Mouse (Mus musculus): Measurements from ENCODE around the gene Wiz. TPM values are rescaled to one million over a fixed set of nuclear protein-coding genes. Genes with fewer than 3 reads are reported as not detected.

Gene Wiz
- total RNA-seq, 2 experiments from 2014 or later, result 14.3 to 15.3 TPM

- no peak for DNase-seq
- intact Hi-C loops (cut with DNase I; ENCODE audit: low total_unique reads), result loop anchor here (5.0 kb wide), 1 partner anchor 138 kb away; no protein-coding TSS in a partner anchor
Observed at GRCm38 (mm10) chr17:32354211-32354610, 35.0 kb downstream of the Wiz start.

GRCm38 (mm10) chr17:32353696-32354095 lies 35.5 kb downstream of the Wiz start:
- peak; percentile 82 for DNase-seq
- intact Hi-C loops (cut with DNase I; ENCODE audit: low total_unique reads), result loop anchor here (5.0 kb wide), 1 partner anchor 139 kb away; no protein-coding TSS in a partner anchor

DNA sequence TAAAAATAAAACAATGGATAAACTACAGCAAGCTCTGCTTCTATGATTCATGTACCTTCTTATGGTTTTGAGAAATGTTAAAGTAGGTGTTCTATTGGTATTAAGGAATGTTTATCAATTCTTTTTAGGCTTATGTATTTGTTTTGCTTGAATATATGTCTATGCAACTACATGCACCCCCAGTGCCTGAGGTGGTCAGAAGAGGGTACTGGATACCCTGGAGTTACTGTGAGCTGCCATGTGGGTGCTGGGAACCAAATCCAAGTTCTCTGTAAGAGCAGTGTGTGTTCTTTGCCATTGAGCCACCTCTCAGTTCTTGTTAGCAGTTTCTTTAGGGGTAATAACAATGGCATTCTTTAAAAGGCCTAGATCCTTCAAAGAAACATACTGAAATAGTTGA lies 37.5 kb downstream of the Wiz start:
- intact Hi-C loops (cut with DNase I; ENCODE audit: low total_unique reads), result loop anchor here (5.0 kb wide), 1 partner anchor 141 kb away; no protein-coding TSS in a partner anchor
- DNase-seq, result no peak

DNA sequence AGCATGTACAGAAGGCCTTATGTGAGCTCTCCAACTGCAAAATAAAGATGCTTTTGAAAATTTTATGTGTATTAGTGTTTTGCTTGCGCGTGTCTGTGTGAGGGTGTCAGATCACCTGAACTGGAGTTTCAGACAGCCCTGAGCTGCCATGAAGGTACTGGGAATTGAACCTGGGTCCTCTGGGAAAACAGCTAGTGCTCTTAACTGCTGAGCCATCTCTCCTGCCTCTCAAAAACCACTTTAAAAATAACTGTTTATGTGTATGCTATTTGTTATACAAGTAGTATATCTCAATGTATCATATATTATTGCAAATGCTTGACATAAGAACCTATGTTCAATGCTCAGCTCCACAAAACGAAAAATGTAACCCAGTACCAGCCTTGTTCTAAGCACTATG lies 38.0 kb downstream of the Wiz start:
- intact Hi-C loops (cut with DNase I; ENCODE audit: low total_unique reads), result loop anchor here (5.0 kb wide), 1 partner anchor 141 kb away; no protein-coding TSS in a partner anchor
- DNase-seq, result no peak

DNA sequence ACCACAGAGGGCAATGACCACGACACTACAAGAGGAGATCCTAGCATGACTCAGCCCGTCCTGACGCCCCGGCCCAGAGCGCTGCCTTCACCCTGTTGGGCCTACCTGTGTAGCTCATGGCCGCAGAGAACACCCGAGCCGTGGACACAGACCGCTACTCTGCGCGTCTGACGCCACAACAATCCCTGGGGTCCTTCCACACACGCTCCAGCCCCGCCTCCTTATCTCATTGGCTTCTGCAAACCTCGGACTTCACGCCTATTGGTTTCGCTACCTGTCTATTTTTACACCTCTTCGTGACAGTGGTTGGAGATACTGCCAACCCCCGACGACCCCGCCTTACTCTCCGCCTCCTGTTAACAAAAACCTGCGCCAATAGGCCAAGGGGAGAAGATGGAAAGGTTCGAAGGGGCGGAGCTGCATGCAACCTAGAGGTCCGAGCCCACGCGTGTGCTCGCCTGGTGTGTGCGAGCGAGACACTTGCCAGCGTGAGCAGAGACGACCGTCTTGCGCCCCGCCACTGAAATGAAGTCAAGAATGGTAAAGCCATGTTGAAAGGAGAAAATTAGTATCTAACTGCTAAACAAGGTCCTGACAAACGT lies 38.8 kb downstream of the Wiz start, which contains the start of gene Akap8l:
TSS of gene Akap8l (minus strand) at position 226 of the 602 bp plus-strand sequence.
- DNase-seq, result peak; percentile 94
- intact Hi-C loops (cut with DNase I; ENCODE audit: low total_unique reads), result loop anchor here (5.0 kb wide), 1 partner anchor 142 kb away; no protein-coding TSS in a partner anchor

DNA sequence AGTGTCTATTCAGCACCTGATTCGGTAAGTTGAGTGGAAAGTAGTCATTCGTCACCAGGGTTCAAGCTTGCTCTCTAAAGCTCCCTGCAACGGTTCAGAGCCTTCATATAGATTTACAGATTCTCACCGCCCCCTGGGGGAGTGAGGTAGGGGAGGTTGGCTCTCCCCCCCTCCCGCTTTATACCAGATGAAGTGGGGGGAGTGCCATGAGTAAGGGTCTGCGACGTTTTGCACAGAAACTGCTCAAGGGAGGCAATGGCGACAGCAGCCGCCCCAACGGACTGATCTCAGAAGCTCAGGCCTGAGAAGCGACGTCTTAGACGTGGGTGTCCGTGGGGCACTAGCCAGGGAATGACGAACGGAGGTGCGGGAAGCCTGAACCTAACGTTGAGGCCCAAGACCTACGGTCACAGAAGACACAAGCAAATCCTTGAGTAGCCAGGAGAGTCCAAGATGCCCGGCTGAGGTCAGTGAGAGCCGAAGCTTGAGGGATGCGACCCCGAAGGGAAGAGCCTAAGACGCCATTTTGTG lies 39.3 kb downstream of the Wiz start:
- DNase-seq, result no peak
- intact Hi-C loops (cut with DNase I; ENCODE audit: low total_unique reads), result loop anchor here (5.0 kb wide), 2 partner anchors 82 to 142 kb away; no protein-coding TSS in a partner anchor

DNA sequence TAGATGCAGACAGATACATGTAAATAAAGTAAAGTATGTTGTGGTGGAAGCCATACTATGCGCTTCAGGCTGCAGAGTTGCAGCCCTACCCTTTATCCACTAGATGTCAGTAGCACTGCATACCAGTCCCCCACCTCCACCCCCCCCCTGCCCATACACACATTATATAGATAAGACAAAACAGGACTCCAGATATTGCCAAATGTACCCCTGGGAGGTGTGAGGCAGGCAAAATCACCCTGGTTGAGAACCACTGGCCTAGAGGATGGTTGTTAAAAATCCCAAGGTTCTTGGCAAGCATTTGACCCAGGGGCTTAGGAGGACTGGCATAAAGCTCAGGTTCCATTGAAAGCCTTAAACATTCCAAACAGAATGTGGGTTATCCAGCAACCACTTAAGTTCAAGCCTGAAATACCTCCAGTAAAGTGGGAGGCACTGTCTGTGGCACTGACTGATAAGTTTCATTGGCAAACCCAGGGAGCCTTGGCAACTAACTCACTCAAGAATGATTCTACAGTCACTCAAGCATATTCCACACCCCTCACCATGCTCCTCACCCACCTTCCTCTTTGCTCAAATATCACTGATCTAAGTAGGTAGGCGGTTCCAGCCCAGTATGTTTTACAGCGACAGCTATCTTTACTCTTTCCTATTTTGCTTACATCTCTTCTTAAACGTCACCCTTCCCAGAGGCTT lies 40.1 kb downstream of the Wiz start:
- intact Hi-C loops (cut with DNase I; ENCODE audit: low total_unique reads), result loop anchor here (5.0 kb wide), 1 partner anchor 83 kb away; no protein-coding TSS in a partner anchor
- DNase-seq, result no peak

- no peak for DNase-seq
- intact Hi-C loops (cut with DNase I; ENCODE audit: low total_unique reads), result loop anchor here (5.0 kb wide), 1 partner anchor 84 kb away; no protein-coding TSS in a partner anchor
Observed at GRCm38 (mm10) chr17:32348406-32348805, 40.8 kb downstream of the Wiz start.

GRCm38 (mm10) chr17:32341102-32341501 lies 48.1 kb downstream of the Wiz start:
- intact Hi-C loops (cut with DNase I; ENCODE audit: low total_unique reads), result no loop called here

GRCm38 (mm10) chr17:32340110-32340509 lies 49.1 kb downstream of the Wiz start:
- intact Hi-C loops (cut with DNase I; ENCODE audit: low total_unique reads), result no loop called here
- DNase-seq, result no peak

More at GRCm38 (mm10) chr17:32341102-32341501, 48.1 kb downstream of the Wiz start:
- DNase-seq, result no peak

DNA sequence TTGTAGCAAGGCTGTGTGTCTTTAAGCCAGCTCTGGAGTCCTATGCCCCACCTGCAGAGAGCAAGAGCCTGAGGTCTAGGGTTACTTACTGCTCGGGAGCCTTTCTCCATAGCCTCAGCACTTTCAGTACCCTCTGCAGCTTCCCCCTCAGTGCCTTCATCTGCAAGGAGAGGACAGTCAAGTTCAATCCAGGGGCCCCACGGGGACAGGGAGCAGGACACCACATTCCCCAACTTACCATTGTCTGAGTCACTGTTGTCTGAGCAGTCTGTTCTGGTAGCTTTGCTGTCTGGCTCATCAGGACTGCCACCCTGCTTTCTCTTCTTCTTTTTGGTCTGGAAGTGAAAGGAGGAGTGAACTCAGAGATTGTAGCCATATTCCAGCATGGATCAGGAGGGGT lies 53.4 kb downstream of the Wiz start:
- intact Hi-C loops (cut with DNase I; ENCODE audit: low total_unique reads), result no loop called here
- no peak for DNase-seq

DNA sequence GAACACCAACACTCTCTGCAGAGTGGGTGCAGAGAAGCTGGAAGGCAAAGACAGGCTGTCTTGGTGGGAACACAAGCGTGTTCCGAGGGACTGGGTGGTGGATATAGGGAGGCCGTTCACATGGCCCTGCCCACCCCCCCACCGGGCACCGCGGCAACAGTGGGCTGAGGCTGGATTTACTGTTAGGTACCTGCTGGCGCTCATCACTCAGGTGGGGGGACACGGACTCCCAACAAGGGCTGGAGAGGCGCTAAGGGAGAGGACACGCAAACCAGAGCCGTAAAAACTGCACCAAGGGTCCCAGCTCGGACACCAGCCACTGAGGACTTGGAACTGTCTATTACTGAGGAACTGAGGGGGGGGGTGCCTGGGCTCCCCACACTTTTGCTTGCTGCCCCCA lies 54.3 kb downstream of the Wiz start:
- intact Hi-C loops (cut with DNase I; ENCODE audit: low total_unique reads), result no loop called here
- no peak for DNase-seq

GRCm38 (mm10) chr17:32333675-32334303 lies 55.5 kb downstream of the Wiz start:
- intact Hi-C loops (cut with DNase I; ENCODE audit: low total_unique reads), result no loop called here
- DNase-seq, result no peak

DNA sequence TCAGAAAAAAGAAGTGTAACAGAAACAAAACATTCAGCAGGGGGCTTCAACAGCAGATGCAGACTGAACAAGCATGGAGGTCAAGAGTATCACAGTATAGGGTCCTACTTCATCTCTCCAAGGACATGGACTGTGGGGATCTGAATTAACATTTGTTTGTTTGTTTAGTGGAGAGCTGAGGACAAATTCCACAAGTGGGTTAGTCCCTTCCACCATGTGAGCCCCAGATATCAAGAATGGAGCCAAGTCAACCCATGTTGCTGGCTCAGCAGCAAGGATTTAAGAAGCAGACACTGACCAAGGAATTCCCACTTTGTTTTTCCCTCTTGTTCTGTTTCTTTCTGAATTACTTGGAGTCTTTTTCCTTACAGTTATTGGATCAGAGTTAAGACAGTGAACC lies 61.7 kb downstream of the Wiz start:
- intact Hi-C loops (cut with DNase I; ENCODE audit: low total_unique reads), result no loop called here
- DNase-seq, result no peak

GRCm38 (mm10) chr17:32322809-32323208 lies 66.4 kb downstream of the Wiz start:
- DNase-seq, result no peak
- intact Hi-C loops (cut with DNase I; ENCODE audit: low total_unique reads), result no loop called here

GRCm38 (mm10) chr17:32321836-32322235 lies 67.4 kb downstream of the Wiz start:
- intact Hi-C loops (cut with DNase I; ENCODE audit: low total_unique reads), result no loop called here
- DNase-seq, result no peak

DNA sequence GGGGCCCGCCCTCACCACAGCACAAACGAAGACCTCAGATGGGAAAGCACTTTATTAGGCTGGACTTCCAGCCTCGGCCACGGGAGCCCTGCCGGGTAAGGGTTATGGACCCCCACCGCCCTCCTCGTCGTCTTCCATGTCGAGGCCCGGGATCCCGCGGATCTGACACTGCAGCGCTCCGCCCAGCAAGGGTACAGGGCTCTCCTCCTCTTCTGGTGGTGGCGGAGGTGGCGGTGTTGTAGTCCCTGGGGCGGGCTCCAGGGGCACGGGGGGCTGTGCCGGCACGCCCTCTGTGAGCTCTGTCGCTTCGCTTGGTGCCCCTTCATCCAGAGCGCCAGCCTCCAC lies 67.9 kb downstream of the Wiz start:
- intact Hi-C loops (cut with DNase I; ENCODE audit: low total_unique reads), result no loop called here
- DNase-seq, result no peak

- peak; percentile 98 for DNase-seq
- intact Hi-C loops (cut with DNase I; ENCODE audit: low total_unique reads), result no loop called here
Observed at GRCm38 (mm10) chr17:32320597-32321389, 68.4 kb downstream of the Wiz start, which contains the start of gene Akap8. Gene Akap8, minus strand, starts transcription at chr17:32321238.

GRCm38 (mm10) chr17:32319950-32320349 lies 69.3 kb downstream of the Wiz start:
- no peak for DNase-seq
- intact Hi-C loops (cut with DNase I; ENCODE audit: low total_unique reads), result no loop called here

All from gastrocnemius, postnatal 14 days (tissue).